Mouse (Mus musculus) G1E (cell line): Measurements from ENCODE around the gene Tcta. TPM values are rescaled to one million over a fixed set of nuclear protein-coding genes. Genes with fewer than 3 reads are reported as not detected.
"Not testable (repeated sequence)": the region's sequence is repeated elsewhere in the genome, so short reads cannot be mapped to it uniquely, and the experiment has no call there.

Experiments
- ATAC-seq: 2 replicates; pipeline ENCODE4 v1.8.0; 2016; ENCODE audit warnings: mild to moderate bottlenecking; ENCODE audit not compliant: insufficient number of reproducible peaks, poor library complexity, low FRiP score, severe bottlenecking; ENCODE audit errors: extremely low read depth
- DNase-seq: peaks from one replicate; pipeline ENCODE4 v3.0.0; 2012; ENCODE audit warnings: low spot score
- H3K27me3 ChIP-seq: 2 replicates; pipeline ENCODE4 v1.6.1; 2012; ENCODE audit warnings: mild to moderate bottlenecking, low read length, inconsistent platforms; ENCODE audit not compliant: insufficient read depth
- H3K36me3 ChIP-seq: replicated peaks from 2 replicates; pipeline ENCODE3; 2012; ENCODE audit warnings: mild to moderate bottlenecking, inconsistent platforms
- H3K4me1 ChIP-seq: 2 replicates; pipeline ENCODE4 v1.6.1; 2012; ENCODE audit warnings: low read depth, low read length, inconsistent platforms, mixed read lengths; ENCODE audit not compliant: insufficient read depth
- H3K4me3 ChIP-seq: 2 replicates; pipeline ENCODE4 v1.5.1; 2012; ENCODE audit warnings: low read depth, mild to moderate bottlenecking, inconsistent platforms, low read length, moderate library complexity, mixed read lengths
- H3K9me3 ChIP-seq: replicated peaks from 2 replicates; pipeline ENCODE4 v1.6.1; 2012; ENCODE audit warnings: inconsistent platforms
- CTCF ChIP-seq: IDR thresholded peaks from 2 replicates; pipeline ENCODE4 v1.5.1; 2012; ENCODE audit warnings: low read depth, low read length, inconsistent platforms, mixed read lengths
- GATA1 ChIP-seq: IDR thresholded peaks from 2 replicates; pipeline ENCODE4 v1.6.1; 2012; ENCODE audit warnings: borderline replicate concordance, low read length, inconsistent platforms, mixed read lengths
- GATA2 ChIP-seq: IDR thresholded peaks from 2 replicates; pipeline ENCODE4 v1.6.1; 2012; ENCODE audit warnings: low read depth, low read length, inconsistent platforms, borderline replicate concordance
- POLR2AphosphoS5 ChIP-seq: IDR thresholded peaks from 2 replicates; pipeline ENCODE4 v1.6.1; 2012; ENCODE audit warnings: low read depth, low read length, inconsistent platforms; ENCODE audit not compliant: insufficient replicate concordance
- TAL1 ChIP-seq: conservative IDR thresholded peaks from 2 replicates; pipeline ENCODE4 v1.6.1; 2012; ENCODE audit warnings: low read depth, low read length, inconsistent platforms, mixed read lengths
- polyA plus RNA-seq: library from polyadenylated mRNA; stranded (reverse); fragments of >175 nt; gene quantifications from 2 replicates; pipeline ENCODE4 v1.2.3, GENCODE M21; 2012
- total RNA-seq, 2 experiments: library from RNA; stranded (forward) in 1 of 2; stranded (reverse) in 1 of 2; fragments of 200-1000 nt in 1 of 2; fragments of >200 nt in 1 of 2; fragmentation: Nextera tagmentation in 1 of 2; gene quantifications; 2 replicates each; pipeline ENCODE4 v1.2.3; 2014 to 2017

Tcta gene
- total and polyA plus RNA-seq, 3 experiments = 3.6 to 24.2 (median 11.9) TPM

GRCm38 (mm10) chr9:108304716-108305115, 1.2 kb downstream of the Tcta start:
- ATAC-seq (no peak), DNase-seq (no peak)
- Histone ChIP-seq H3K4me3 (peak overlapping the region; percentile 73; the same call in 1 of the 2 replicates), H3K27me3 (no peaks in the 10 kb centered on the region), H3K9me3 (no peaks in the 10 kb centered on the region), H3K36me3 (peaks cover 43% of the 10 kb centered on the region), H3K4me1 (peaks cover 22% of the 10 kb centered on the region)
- TF ChIP-seq CTCF (no peak), TAL1 (no peak), GATA2 (no peak), GATA1 (no peak), POLR2AphosphoS5 (no peak)

DNA sequence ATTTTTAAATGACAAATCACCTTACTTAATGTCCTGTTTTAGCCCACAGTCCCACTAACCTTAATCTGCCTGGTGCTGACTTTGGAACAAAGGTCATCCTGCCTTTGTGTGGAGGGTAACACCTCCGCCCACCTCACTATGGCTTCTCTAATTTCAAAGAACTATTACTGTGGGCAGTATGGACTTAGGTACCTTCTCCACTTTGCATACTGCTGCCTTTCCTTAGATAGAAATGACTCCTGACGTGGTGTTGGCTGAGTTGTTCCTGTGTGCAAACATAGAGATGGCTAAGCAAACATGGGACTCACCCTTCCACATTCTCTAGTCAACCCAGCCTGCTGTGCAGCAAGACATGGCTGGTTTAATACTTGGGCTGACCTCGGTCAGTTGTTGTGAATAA, 4.1 kb downstream of the Tcta start:
- H3K4me1 ChIP-seq = peaks cover 19% of the 10 kb centered on the region
- H3K9me3 ChIP-seq = no peaks in the 10 kb centered on the region
- DNase-seq (no peak), ATAC-seq (no peak)
- no peaks in the 10 kb centered on the region for H3K27me3 ChIP-seq
- peaks cover 43% of the 10 kb centered on the region for H3K36me3 ChIP-seq
- H3K4me3 ChIP-seq = no peak overlapping the region
- TF ChIP-seq GATA1 (no peak), GATA2 (no peak)

GRCm38 (mm10) chr9:108296453-108297355, 9.3 kb downstream of the Tcta start, which contains the start of gene Amt:
TSS of gene Amt (plus strand) at chr9:108296853.
- Histone ChIP-seq H3K27me3 (peaks cover 18% of the 10 kb centered on the region), H3K4me3 (no peak within 1 kb of the TSS), H3K9me3 (no peaks in the 10 kb centered on the region), H3K36me3 (peaks cover 17% of the 10 kb centered on the region), H3K4me1 (peaks cover 3% of the 10 kb centered on the region; the same call in 1 of the 2 replicates)
- no peak for TF ChIP-seq GATA1
- no peak for TF ChIP-seq TAL1
- no peak for TF ChIP-seq GATA2
- TF ChIP-seq POLR2AphosphoS5 = no peak
- no peak for TF ChIP-seq CTCF
- DNase-seq (no peak), ATAC-seq (no peak)

- no peak for DNase-seq
- no peak for ATAC-seq
- Histone ChIP-seq H3K4me3 (peak overlapping the region; percentile 69; the same call in 1 of the 2 replicates), H3K27me3 (peaks cover 14% of the 10 kb centered on the region), H3K9me3 (no peaks in the 10 kb centered on the region), H3K36me3 (no peaks in the 10 kb centered on the region), H3K4me1 (peaks cover 13% of the 10 kb centered on the region)
- no peak for TF ChIP-seq TAL1
- TF ChIP-seq CTCF = no peak
- TF ChIP-seq GATA2 = no peak
- TF ChIP-seq POLR2AphosphoS5 = no peak
- no peak for TF ChIP-seq GATA1
Observed at GRCm38 (mm10) chr9:108290773-108291172, 15.2 kb downstream of the Tcta start.

- ATAC-seq = peak; percentile 99
- H3K4me3 ChIP-seq = peak within 1 kb of the TSS; percentile 69
- TF ChIP-seq CTCF (no peak), GATA1 (no peak)
- peaks cover 13% of the 10 kb centered on the region for H3K4me1 ChIP-seq
- no peaks in the 10 kb centered on the region for H3K36me3 ChIP-seq
- H3K9me3 ChIP-seq = no peaks in the 10 kb centered on the region
- DNase-seq = peak; percentile 83
- H3K27me3 ChIP-seq = peaks cover 11% of the 10 kb centered on the region
Observed at GRCm38 (mm10) chr9:108290016-108290750, 15.8 kb downstream of the Tcta start, which contains the start of gene Nicn1. TSS of gene Nicn1 (plus strand) at chr9:108290429.

- Histone ChIP-seq H3K36me3 (no peaks in the 10 kb centered on the region), H3K4me1 (peaks cover 17% of the 10 kb centered on the region), H3K9me3 (no peaks in the 10 kb centered on the region), H3K4me3 (no peak overlapping the region), H3K27me3 (peaks cover 4% of the 10 kb centered on the region; the same call in 1 of the 2 replicates)
- TF ChIP-seq GATA1 = no peak
- TF ChIP-seq GATA2 = no peak
- ATAC-seq (no peak), DNase-seq (no peak)
Observed at GRCm38 (mm10) chr9:108289347-108289746, 16.6 kb downstream of the Tcta start.

GRCm38 (mm10) chr9:108287526-108288238, 18.3 kb downstream of the Tcta start:
- not testable (repeated sequence) for H3K27me3 ChIP-seq, ATAC-seq, DNase-seq

More at GRCm38 (mm10) chr9:108287526-108288238, 18.3 kb downstream of the Tcta start:
- not testable (repeated sequence) for H3K36me3 ChIP-seq, H3K9me3 ChIP-seq, H3K4me3 ChIP-seq
- H3K4me1 ChIP-seq = peaks cover 17% of the 10 kb centered on the region
